Mouse (Mus musculus) cerebellum, adult 9-11 months (tissue): Measurements from ENCODE around the gene Kif6.

ENCODE experiments used
- DNase-seq: peaks from one replicate; pipeline ENCODE4 v3.0.0; 2022

The Kif6 gene

GRCm38 (mm10) chr17:49792946-49793345, 178.0 kb downstream of the Kif6 start:
- no peak for DNase-seq

DNA sequence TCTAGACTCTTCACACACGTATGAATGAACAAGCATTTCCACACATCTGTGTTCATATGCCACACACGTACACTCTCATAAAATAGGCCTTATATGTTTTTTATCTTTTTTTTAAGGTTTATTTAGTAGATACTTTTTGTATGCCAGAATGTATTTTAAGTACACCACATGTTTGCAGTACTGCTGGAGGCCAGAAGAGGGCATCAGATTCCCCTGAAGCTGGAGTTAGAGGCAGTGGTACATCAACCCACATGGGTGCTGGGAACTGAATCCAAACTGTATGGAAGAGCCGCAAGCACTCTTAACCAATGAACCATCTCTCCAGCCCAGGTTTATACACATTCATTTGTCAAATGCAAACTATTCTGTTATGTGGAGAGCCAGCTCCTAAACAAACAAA, 179.0 kb downstream of the Kif6 start:
- DNase-seq = no peak

GRCm38 (mm10) chr17:49795241-49795640, 180.3 kb downstream of the Kif6 start:
- no peak for DNase-seq

DNA sequence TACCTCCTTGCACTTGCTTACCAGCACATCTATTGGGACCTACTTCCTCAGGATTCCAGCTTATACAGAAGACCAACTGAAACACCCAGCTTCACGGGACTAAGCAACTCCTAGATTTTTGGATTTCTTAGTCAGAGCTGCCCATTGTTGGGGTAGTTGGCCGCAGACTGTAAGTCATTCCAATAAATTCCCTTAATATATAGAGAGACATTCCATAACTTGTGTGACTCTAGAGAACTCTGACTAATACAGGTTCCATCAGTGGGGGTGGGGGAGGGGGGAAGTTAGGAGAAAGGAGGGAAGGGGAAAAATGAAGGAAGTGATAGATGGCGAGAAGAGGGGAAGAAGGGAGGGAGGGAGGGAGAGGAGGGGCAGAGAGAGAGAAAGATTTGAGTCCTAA, 181.2 kb downstream of the Kif6 start:
- DNase-seq = no peak

DNA sequence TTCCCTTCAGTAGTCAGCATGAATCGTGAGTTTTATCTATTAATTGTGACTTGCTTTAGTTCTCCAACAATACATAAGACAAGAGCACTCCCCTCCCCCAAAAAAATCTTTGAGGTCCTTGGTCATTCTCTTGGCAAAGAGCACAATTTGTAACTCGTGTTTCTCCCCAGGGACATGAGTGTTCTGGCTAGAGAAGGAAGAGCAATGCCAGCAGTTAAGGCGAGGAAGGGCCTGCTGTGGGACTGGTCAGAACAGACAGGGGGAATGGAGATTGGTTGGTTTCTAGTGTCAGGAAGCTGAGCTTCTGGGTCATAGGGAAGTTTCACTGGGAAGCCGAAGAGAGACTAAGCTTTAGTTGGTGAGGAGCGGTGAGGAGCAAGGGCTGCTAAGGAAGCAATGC, 184.2 kb downstream of the Kif6 start:
- no peak for DNase-seq

- no peak for DNase-seq
Observed at GRCm38 (mm10) chr17:49800157-49800556, 185.2 kb downstream of the Kif6 start.

- no peak for DNase-seq
Observed at GRCm38 (mm10) chr17:49807461-49807860, 192.5 kb downstream of the Kif6 start.

DNA sequence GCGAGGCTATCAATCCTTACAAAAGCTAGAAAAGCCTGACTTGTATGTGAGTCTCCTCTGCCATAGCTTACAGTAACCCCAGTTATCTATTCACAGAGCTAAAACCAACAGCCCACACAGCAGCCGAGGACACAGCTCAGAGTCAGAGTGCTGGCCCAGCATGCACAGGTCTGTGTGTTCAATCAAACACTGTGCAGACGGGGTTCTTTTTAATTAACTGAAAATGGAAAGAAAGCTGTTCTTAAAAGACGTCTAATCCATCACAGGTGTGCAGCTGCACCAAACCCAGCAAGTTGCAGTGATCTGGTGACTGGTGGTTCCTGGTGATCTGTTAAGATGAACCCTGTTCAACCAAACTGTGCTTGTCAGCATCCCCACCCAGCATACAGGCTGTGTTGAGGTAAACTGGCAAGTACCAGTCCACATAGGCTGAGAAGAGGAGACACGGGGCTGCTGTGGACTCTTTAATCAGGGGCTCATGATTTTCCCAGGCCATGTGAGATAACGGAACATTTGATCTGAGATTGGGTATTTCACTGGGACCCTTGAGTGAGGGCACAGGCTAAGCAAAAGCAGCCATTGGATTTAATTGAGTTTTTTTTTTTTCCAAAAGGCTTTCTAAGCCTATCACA, 193.9 kb downstream of the Kif6 start:
- no peak for DNase-seq

DNA sequence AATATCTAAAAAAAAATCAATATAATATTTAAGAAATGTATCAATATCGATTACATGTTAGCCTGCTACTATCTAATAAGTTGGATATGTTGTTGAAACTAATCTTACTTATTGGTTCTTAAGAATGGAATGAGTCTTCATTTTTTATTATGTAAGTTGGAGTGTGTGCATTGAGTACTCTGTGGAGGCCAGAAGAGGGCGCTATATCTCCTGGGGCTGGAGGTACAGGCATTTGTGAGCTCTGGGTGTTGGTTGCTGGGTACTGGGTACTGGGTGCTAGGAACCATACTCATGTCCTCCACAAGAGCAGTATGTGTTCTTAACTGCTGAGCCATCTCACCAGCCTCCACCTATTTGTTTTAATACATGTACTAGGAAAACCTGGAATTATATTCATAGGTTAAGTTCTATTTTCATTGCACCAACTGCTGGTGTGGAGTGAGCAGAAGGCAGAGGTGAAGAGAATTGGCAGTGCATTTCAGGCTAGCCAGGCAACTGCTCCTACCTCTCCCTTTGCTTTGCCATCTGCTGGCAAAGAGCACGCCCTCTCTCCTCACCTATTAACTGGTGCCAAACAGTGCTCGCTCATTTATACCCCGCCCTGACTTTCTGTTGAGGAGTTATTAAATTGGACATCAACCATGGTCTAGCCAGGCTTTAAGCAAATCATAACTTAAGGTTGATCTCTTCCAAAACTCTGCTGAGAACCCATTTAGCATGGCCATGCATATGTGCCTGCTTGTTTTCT, 199.1 kb downstream of the Kif6 start:
- DNase-seq = peak; percentile 30

- DNase-seq = no peak
Observed at GRCm38 (mm10) chr17:49816067-49816565, 201.2 kb downstream of the Kif6 start.

GRCm38 (mm10) chr17:49816703-49817102, 201.8 kb downstream of the Kif6 start:
- no peak for DNase-seq

DNA sequence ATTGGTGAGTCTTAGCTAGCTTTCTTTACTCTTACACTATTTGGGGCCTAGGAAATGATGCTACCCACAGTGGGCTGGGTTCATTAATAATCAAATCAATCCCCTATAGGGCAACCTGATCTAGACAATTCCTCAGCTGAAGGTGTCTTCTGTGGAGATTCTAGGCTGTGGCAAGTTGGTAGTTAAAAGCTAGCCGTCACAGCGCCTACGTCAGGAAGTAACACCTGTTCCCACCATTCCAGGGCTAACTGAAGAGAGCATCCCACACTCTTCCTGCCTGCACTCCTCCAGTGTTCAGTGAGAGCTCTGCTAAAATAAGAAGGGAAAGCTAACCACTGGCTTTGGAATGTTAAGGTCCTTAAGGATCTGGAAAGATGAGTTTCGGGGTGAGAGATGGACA, 205.3 kb downstream of the Kif6 start:
- DNase-seq = no peak

DNA sequence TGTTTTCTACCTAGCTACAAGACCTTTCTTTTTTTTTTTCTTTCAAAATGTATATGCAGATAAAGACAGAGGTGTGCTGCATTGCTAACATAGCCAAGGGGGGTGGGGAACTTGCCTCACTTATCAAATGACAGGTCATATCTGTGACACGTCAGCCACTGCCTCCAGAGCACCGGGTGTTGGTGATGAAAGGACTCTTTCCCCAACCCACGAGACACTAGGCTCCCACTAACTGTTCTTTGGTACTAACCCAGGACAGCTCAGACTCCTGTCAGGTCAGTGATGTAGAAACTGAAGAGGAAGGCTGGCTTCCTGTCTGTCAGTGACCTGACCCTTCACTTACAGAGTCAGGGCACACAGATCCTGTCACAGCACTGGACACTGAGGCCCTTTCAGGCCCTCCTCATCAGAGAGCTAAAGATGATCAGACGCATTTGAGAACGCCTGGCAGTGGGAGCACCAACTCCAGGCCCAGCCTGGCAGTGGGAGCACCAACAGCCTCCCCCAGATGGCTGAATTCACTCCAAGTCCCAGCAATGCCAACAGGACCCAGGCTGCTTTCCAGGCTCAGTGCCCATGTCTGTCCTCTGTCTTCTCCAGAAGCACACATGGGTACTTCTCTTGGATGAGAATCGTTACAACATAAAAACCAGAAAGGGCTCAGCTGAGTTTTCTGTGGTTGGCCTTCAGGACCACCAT, 209.4 kb downstream of the Kif6 start:
- peak; percentile 80 for DNase-seq

DNA sequence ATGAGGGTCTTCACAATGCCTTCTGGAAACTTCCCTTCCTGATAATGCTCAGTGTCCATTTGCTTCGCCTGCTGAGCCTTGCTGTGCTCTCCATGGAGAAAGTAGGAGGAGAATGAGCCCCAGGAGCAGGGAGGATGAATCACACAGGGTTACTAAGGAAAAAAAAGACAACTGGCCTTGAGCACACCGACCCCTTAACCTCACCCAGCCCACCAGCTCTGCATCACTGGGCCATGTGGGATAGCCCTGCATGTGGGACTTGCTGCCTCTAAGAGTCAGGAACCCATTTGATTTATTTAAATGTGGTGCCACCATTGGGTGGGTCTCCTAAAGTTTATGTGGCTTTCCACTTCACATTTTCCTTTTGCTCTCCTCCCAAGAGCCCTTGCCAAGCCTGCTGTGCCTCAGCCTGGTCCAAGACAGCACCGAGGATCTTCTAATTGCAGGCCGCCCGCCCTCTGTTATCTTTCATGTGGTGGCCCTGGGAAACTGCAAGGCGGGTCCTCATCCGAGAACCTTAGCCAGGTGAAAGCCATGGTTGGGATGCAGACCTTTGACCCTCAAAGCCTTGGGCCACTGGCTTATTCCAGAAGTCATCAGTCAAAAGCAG, 210.0 kb downstream of the Kif6 start:
- peak; percentile 7 for DNase-seq

GRCm38 (mm10) chr17:49825831-49826230, 210.9 kb downstream of the Kif6 start:
- peak; percentile 19 for DNase-seq

- DNase-seq = no peak
Observed at GRCm38 (mm10) chr17:49831745-49832144, 216.8 kb downstream of the Kif6 start.

DNA sequence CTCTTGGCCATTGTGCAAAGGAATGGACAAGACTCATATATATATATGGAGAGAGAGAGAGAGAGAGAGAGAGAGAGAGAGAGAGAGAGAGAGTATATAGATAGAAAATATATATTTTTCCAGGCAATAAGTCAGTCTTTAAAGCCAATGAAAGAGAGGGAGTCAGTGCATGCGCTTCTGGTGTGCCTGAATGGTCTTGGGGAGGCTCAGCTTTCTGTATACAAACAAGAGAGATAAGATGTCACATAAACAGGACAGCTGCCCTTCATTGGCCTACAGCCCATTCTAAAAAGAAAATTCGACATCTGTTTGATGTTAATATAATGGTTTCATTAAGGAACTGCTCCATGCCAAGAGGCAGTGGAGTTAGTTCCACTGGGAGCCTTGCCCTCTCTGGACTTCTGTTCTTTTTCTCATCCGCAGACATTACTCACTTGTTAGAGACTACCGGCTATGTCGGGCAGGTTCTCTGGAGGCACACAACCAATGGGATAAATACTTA, 219.2 kb downstream of the Kif6 start:
- no peak for DNase-seq

- DNase-seq = no peak
Observed at GRCm38 (mm10) chr17:49837417-49837816, 222.5 kb downstream of the Kif6 start.

- no peak for DNase-seq
Observed at GRCm38 (mm10) chr17:49839243-49839642, 224.3 kb downstream of the Kif6 start.

DNA sequence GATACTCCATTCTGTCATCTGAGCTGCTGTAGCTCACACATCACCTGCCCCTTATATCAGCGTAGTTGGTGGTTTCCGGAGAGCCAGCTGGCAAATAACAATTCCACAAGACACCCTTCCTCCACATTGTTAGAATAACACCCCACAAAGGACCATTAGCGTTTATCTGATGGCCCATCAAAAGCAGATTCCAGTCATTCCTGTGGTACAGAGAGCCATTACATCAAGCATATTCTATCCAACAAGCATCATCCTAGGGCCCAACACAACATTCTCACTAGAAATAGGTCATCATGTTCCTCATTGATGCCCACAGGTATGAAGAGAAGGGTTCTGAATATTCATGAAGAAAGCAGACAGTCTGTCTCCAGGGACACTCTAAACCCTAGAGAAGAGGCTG, 236.3 kb downstream of the Kif6 start:
- DNase-seq = no peak

GRCm38 (mm10) chr17:49852183-49852582, 237.2 kb downstream of the Kif6 start:
- no peak for DNase-seq

DNA sequence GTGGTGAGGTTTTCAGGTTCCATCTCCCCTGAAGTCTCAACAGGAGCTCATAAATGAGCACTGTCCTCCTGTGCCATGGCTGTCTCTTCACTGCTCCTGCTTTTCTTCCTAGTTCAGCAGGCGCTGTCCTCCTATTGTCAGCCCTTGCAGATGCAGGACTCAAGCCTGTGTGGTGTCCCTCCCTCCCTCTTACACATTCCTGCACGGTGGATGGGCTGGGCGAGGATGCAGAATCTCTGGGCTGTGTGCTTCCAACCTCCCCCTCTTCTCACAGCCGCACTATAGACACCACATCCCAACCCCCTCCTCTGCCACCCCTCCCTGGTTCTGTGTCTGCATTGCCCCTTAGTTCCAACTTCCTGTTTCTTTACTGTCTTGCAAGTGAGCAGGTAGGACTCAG, 240.8 kb downstream of the Kif6 start:
- DNase-seq = no peak
